Mouse (Mus musculus): ENCODE measurements around the gene Igsf11. TPM values are rescaled to one million over a fixed set of nuclear protein-coding genes. Genes with fewer than 3 reads are reported as not detected.

Gene Igsf11
- total and polyA plus RNA-seq, 3 experiments, result 0.05 to 0.19 TPM; not detected in 1

DNA sequence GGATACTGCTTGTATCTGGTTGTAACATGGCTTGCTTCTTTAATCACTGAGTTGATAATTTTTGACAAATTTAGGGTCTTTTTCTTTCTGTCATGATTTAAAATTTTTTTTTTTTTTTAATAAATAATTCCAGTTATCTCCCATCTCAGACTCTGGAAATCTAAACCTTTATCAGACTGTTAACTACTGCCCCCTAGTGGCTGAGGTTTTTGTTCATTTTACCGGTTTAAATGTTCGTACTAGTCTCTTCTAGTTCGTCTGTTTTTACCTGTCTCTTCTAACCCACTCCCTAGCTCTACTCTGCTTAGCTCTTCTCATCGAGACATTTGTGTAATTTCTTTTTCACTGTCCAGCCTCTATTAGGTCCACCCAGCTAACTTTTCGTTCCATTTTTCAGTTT is 170.1 kb downstream of the Igsf11 start:
- TF ChIP-seq JUND (conservative IDR thresholded peaks at IDR 0.05; ENCODE audit: low read depth, low read length) (no peak), USF2 (conservative IDR thresholded peaks at IDR 0.05; ENCODE audit: low read depth, low read length) (no peak), POLR2A (IDR thresholded peaks at IDR 0.05; ENCODE audit: low read depth, low read length) (no peak), RAD21 (IDR thresholded peaks at IDR 0.05; ENCODE audit: low read depth, low read length) (peak; percentile 24), CTCF (conservative IDR thresholded peaks at IDR 0.05 in 1 of 2, IDR thresholded peaks at IDR 0.05 in 1 of 2; ENCODE audit: low read depth in 2 of 2, low read length in 2 of 2) (peak; percentile 39 to 66), MAFK (IDR thresholded peaks at IDR 0.05; ENCODE audit: insufficient replicate concordance, low read length) (no peak)
- no peak overlapping the region for H3K4me2 ChIP-seq (ENCODE audit: insufficient read depth, low read depth, poor library complexity, severe bottlenecking)
- no peaks in the 10 kb centered on the region for H3K36me3 ChIP-seq (replicated peaks in 1 of 2; ENCODE audit: control insufficient read depth in 1 of 2, insufficient read depth in 1 of 2, low read length in 1 of 2)
- H3K79me2 ChIP-seq (replicated peaks; ENCODE audit: control insufficient read depth, extremely low read depth, insufficient read depth, poor library complexity, severe bottlenecking), result no peaks in the 10 kb centered on the region
- no peak overlapping the region for H3K27ac ChIP-seq (ENCODE audit: insufficient read depth, low read depth)
- 0 out of 4 replicates have a peak, but pooled peaks cover 0 to 4% of the 10 kb centered on the region in 2 experiments for H3K4me1 ChIP-seq (ENCODE audit: control insufficient read depth in 1 of 2, insufficient read depth in 2 of 2)
- no peaks in the 10 kb centered on the region for H3K27me3 ChIP-seq (replicated peaks)
- no peak overlapping the region for H3K9ac ChIP-seq (ENCODE audit: insufficient read depth, low read depth)
- peak; percentile 60 for DNase-seq (ENCODE audit: extremely low read depth)
- dilution Hi-C loops (cut with MboI; ENCODE audit: extremely low pct_ligation_motif_present, extremely low pct_unique_long_range_greater_than_20kb, low sequenced_read_pairs) (no loop called here), in situ Hi-C loops (cut with MboI; ENCODE audit: low pct_ligation_motif_present, low pct_unique_long_range_greater_than_20kb, low sequenced_read_pairs) (no loop called here)
- no peak overlapping the region for H3K4me3 ChIP-seq (replicated peaks in 1 of 3; ENCODE audit: low read depth in 2 of 3, low read length in 2 of 3, poor library complexity in 1 of 3)
- H3K9me3 ChIP-seq (replicated peaks; ENCODE audit: low read length), result peaks cover 3% of the 10 kb centered on the region

DNA sequence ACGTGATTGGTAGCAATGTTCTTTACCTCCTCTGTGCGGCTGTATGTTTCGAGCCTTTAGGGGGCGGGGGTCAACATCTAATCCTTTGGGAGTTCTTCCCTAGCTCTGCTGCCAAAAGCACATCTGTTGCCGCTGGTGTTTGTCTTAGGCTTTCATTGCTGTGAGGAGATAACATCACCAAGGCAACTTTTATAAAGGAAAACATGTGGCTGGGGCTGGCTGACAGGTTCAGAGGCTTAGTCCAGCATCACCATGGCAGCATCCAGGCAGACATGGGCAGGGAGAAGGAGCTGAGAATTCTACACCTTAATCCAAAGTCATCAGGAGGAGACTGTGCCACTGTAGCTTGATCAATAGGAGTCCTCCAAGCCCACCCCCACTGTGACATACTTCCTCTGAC is 173.1 kb downstream of the Igsf11 start:
- no peak for TF ChIP-seq MAZ (IDR thresholded peaks at IDR 0.05; ENCODE audit: low read depth, low read length)
- TF ChIP-seq ETS1 (conservative IDR thresholded peaks at IDR 0.05; ENCODE audit: low read depth, low read length), result no peak
- TF ChIP-seq TBP (conservative IDR thresholded peaks at IDR 0.05; ENCODE audit: low read depth, low read length), result no peak
- no peak for TF ChIP-seq ZMIZ1 (IDR thresholded peaks at IDR 0.05; ENCODE audit: low read depth, low read length)
- TF ChIP-seq NRF1 (IDR thresholded peaks at IDR 0.05; ENCODE audit: low read depth, low read length), result no peak
- no peak for TF ChIP-seq HCFC1 (IDR thresholded peaks at IDR 0.05; ENCODE audit: low read depth, low read length)
- no peak for TF ChIP-seq ZNF384 (IDR thresholded peaks at IDR 0.05; ENCODE audit: low read depth, low read length)
- TF ChIP-seq SMC3 (IDR thresholded peaks at IDR 0.05; ENCODE audit: low read depth, low read length), result no peak
- no peak for TF ChIP-seq PAX5 (IDR thresholded peaks at IDR 0.05; ENCODE audit: low read length)
- no peak for TF ChIP-seq POLR2A (IDR thresholded peaks at IDR 0.05; ENCODE audit: low read depth, low read length)
- no peak for TF ChIP-seq RCOR1 (conservative IDR thresholded peaks at IDR 0.05; ENCODE audit: low read depth, low read length)
- TF ChIP-seq CTCF (conservative IDR thresholded peaks at IDR 0.05 in 1 of 2, IDR thresholded peaks at IDR 0.05 in 1 of 2; ENCODE audit: low read depth in 2 of 2, low read length in 2 of 2), result no peak
- Histone ChIP-seq H3K4me2 (ENCODE audit: insufficient read depth, low read depth, poor library complexity, severe bottlenecking) (no peak overlapping the region), H3K9ac (ENCODE audit: insufficient read depth, low read depth) (no peak overlapping the region), H3K9me3 (replicated peaks; ENCODE audit: low read length) (no peaks in the 10 kb centered on the region), H3K79me2 (replicated peaks; ENCODE audit: control insufficient read depth, extremely low read depth, insufficient read depth, poor library complexity, severe bottlenecking) (no peaks in the 10 kb centered on the region), H3K4me1 (ENCODE audit: control insufficient read depth in 1 of 2, insufficient read depth in 2 of 2) (0 out of 4 replicates have a peak, but pooled peaks cover 0 to 4% of the 10 kb centered on the region in 2 experiments), H3K4me3 (replicated peaks in 1 of 3; ENCODE audit: low read depth in 2 of 3, low read length in 2 of 3, poor library complexity in 1 of 3) (no peak overlapping the region), H3K27me3 (replicated peaks) (no peaks in the 10 kb centered on the region), H3K27ac (ENCODE audit: insufficient read depth, low read depth) (no peak overlapping the region), H3K36me3 (replicated peaks in 1 of 2; ENCODE audit: control insufficient read depth in 1 of 2, insufficient read depth in 1 of 2, low read length in 1 of 2) (no peaks in the 10 kb centered on the region)
- dilution Hi-C loops (cut with MboI; ENCODE audit: extremely low pct_ligation_motif_present, extremely low pct_unique_long_range_greater_than_20kb, low sequenced_read_pairs) (no loop called here), in situ Hi-C loops (cut with MboI; ENCODE audit: low pct_ligation_motif_present, low pct_unique_long_range_greater_than_20kb, low sequenced_read_pairs) (no loop called here)
- no peak for DNase-seq (ENCODE audit: extremely low read depth)

All from CH12.LX (cell line).